Comparison of ENCODE assay signal across 12 mouse cellular contexts in the genomic region with DNA sequence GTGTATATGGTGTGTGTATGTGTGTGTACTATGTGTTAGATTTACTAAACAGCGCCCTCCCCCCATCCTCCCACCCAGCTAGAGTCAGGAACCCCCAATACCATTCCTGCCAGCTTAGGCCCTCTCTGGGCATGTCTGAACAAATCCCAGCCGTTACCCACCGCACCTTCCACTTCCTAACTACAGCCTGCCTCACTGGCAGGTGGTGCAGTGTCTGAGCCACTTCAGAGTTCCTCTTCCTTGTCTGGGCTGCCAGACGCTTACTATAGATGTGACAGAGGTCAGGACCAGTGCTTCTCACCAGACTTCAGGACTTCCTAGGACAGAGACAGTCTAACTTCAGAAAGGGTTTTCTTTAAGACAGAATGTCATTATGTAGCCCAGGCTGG. TPM values are rescaled to one million over a fixed set of nuclear protein-coding genes. Genes with fewer than 3 reads are reported as not detected.
DNase-seq lines count a peak whose midpoint lies in the region; ATAC-seq and TF ChIP-seq lines count a peak whose summit lies in the region.
"Had no signal": no experiment of that assay in that cellular context is flagged by ENCODE, and none has a peak within 500 bp of the region (broad histone marks: within the 10 kb centered on the region; RNA-seq: fewer than 3 reads in every experiment).

No protein-coding gene starts in this region.

- ATAC-seq in megakaryocyte, adult 5-6 weeks (ENCODE audit: poor library complexity, severe bottlenecking): 0 out of 2 replicates have a peak, but pooled peaks have one; percentile 35
- ATAC-seq in forebrain, postnatal 0 days: no peak
- ATAC-seq: midbrain, embryonic 16.5 days had no signal

- H3K27ac ChIP-seq in heart, embryonic 10.5 days: peak overlapping the region; percentile 54; the same call in 1 of the 2 replicates
- no peak overlapping the region for H3K27ac ChIP-seq in forebrain, postnatal 0 days (ENCODE audit: low read depth, low read length)
- H3K27ac ChIP-seq: liver, embryonic 13.5 days had no signal

- no peak for TF ChIP-seq CTCF in E14TG2a.4 (conservative IDR thresholded peaks at IDR 0.05; ENCODE audit: low read length)
- TF ChIP-seq CTCF in forebrain, postnatal 0 days (IDR thresholded peaks at IDR 0.05; ENCODE audit: low read depth): no peak

- H3K4me2 ChIP-seq in forebrain, postnatal 0 days (ENCODE audit: low read depth): no peak overlapping the region

- intact Hi-C loops in heart, postnatal 10 days (cut with DNase I): no loop called here

- H3K9me3 ChIP-seq in heart, embryonic 10.5 days: no peaks in the 10 kb centered on the region
- H3K9me3 ChIP-seq in E14TG2a.4 (ENCODE audit: low read length): no peaks in the 10 kb centered on the region
- H3K9me3 ChIP-seq in forebrain, postnatal 0 days (ENCODE audit: low read length): no peaks in the 10 kb centered on the region
- H3K9me3 ChIP-seq: liver, embryonic 13.5 days had no signal

- peak overlapping the region; percentile 6; the same call in 1 of the 2 replicates for H3K4me3 ChIP-seq in heart, embryonic 10.5 days
- peak overlapping the region; percentile 99 for H3K4me3 ChIP-seq in E14TG2a.4 (replicated peaks; ENCODE audit: low read length)
- H3K4me3 ChIP-seq in forebrain, postnatal 0 days (ENCODE audit: low read depth, low read length): no peak overlapping the region
- H3K4me3 ChIP-seq: liver, embryonic 13.5 days had no signal

- WGBS in heart, embryonic 10.5 days: 80% methylated on average over 4 of the region's 4 CpGs
- 90% methylated on average over 4 of the region's 4 CpGs for whole genome bisulfite sequencing in forebrain, postnatal 0 days

- no peak for DNase-seq in heart, embryonic 10.5 days (ENCODE audit: low spot score)
- no peak for DNase-seq in heart, postnatal 10 days
- DNase-seq in layer of hippocampus, adult 9-11 months: peak; percentile 34
- no peak for DNase-seq in layer of hippocampus, adult 11-12 months (ENCODE audit: low spot score)
- no peak for DNase-seq in forebrain, postnatal 0 days
- no peak for DNase-seq in urinary bladder, adult 2 months (ENCODE audit: low spot score)
- DNase-seq: cerebellum, postnatal 25 days; gastrocnemius, postnatal 25 days; liver, embryonic 13.5 days had no signal

- peaks cover 17% of the 10 kb centered on the region for H3K36me3 ChIP-seq in heart, embryonic 10.5 days
- H3K36me3 ChIP-seq in E14TG2a.4 (ENCODE audit: insufficient read depth, low read length): peaks cover 61% of the 10 kb centered on the region
- no peaks in the 10 kb centered on the region for H3K36me3 ChIP-seq in forebrain, postnatal 0 days (ENCODE audit: insufficient read depth)

- no peak overlapping the region for H3K9ac ChIP-seq in forebrain, postnatal 0 days
- H3K9ac ChIP-seq: liver, embryonic 13.5 days had no signal

- H3K4me1 ChIP-seq in heart, embryonic 10.5 days: peaks cover 82% of the 10 kb centered on the region
- H3K4me1 ChIP-seq in E14TG2a.4 (replicated peaks; ENCODE audit: low read depth, low read length): peaks cover 88% of the 10 kb centered on the region
- H3K4me1 ChIP-seq in forebrain, postnatal 0 days (ENCODE audit: insufficient read depth): no peaks in the 10 kb centered on the region

- H3K27me3 ChIP-seq in heart, embryonic 10.5 days (ENCODE audit: insufficient read depth, poor library complexity, severe bottlenecking): peaks cover 46% of the 10 kb centered on the region
- no peaks in the 10 kb centered on the region for H3K27me3 ChIP-seq in E14TG2a.4 (ENCODE audit: insufficient read depth, low read length)
- H3K27me3 ChIP-seq in forebrain, postnatal 0 days (ENCODE audit: insufficient read depth, low read length): peaks cover 41% of the 10 kb centered on the region

RNA-seq across cellular contexts. Expression of a gene that starts 3.2 kb away (rescaled TPM):
- polyA plus RNA-seq in heart, embryonic 10.5 days (2016; fragmentation: Nextera tagmentation; extraction: Ambion mirVana): 5.2 and 6.3 TPM in 2 replicates
- total RNA-seq in heart, postnatal 10 days (2021): 1 to 10 TPM; 8.1 TPM
- 1.1 TPM in 2 replicates for total RNA-seq in megakaryocyte, adult 5-6 weeks (2015)
- total RNA-seq in megakaryocyte, adult 5-6 weeks (2017): 1.3 and 2.1 TPM in 2 replicates
- 1.2 and 1.4 TPM in 2 replicates for total RNA-seq in forebrain, postnatal 0 days (2014; rRNA removed)
- 0.33 and 0.39 TPM in 2 replicates for polyA plus RNA-seq in forebrain, postnatal 0 days (2015; fragmentation: Nextera tagmentation; extraction: Ambion mirVana)
- polyA plus RNA-seq in urinary bladder, adult 2 months (2012; rRNA removed): 20.2 and 25.6 TPM in 2 replicates
